Mouse (Mus musculus) forebrain, embryonic 14.5 days (tissue): Measurements from ENCODE around the gene Nell2. TPM values are rescaled to one million over a fixed set of nuclear protein-coding genes. Genes with fewer than 3 reads are reported as not detected.
A peak's percentile ranks its signal among the peaks of the same experiment; 100 is the strongest.

Experiments
- ATAC-seq: fragments of 200-750 bp; cut with Nextera tagmentation; 2 replicates; pipeline ENCODE4 v1.8.0; 2017; ENCODE audit warnings: mild to moderate bottlenecking, moderate library complexity
- DNase-seq: peaks from one replicate; pipeline ENCODE4 v3.0.0-alpha.2; 2015; ENCODE audit warnings: low spot score
- H3K27ac ChIP-seq: fragments of 300-500 bp; sonication (generic); 2 replicates; pipeline ENCODE4 v1.5.1; 2014; ENCODE audit warnings: low read depth, mild to moderate bottlenecking, control low read depth, low read length, moderate library complexity
- H3K27me3 ChIP-seq: fragments of 300-500 bp; sonication (generic); replicated peaks from 2 replicates; pipeline ENCODE4 v1.6.1; 2014; ENCODE audit warnings: low read length, control low read depth, mixed read lengths; ENCODE audit not compliant: control insufficient read depth, insufficient read depth
- H3K36me3 ChIP-seq: fragments of 300-500 bp; sonication (generic); 2 replicates; pipeline ENCODE4 v1.6.1; 2014; ENCODE audit warnings: low read length, control low read depth; ENCODE audit not compliant: control insufficient read depth, insufficient read depth
- H3K4me1 ChIP-seq: fragments of 300-500 bp; sonication (generic); 2 replicates; pipeline ENCODE4 v1.6.1; 2014; ENCODE audit warnings: antibody characterized with exemption, low read length, control low read depth; ENCODE audit not compliant: control insufficient read depth, insufficient read depth
- H3K4me2 ChIP-seq: fragments of 300-500 bp; sonication (generic); 2 replicates; pipeline ENCODE4 v1.6.1; 2014; ENCODE audit warnings: mild to moderate bottlenecking, control low read depth, low read length
- H3K4me3 ChIP-seq: fragments of 300-500 bp; sonication (generic); 2 replicates; pipeline ENCODE4 v1.5.1; 2014; ENCODE audit warnings: low read depth, low read length, control low read depth
- H3K9ac ChIP-seq: fragments of 300-500 bp; sonication (generic); 2 replicates; pipeline ENCODE4 v1.6.1; 2014; ENCODE audit warnings: mild to moderate bottlenecking, low read length, control low read depth, moderate library complexity
- H3K9me3 ChIP-seq: fragments of 300-500 bp; sonication (generic); replicated peaks from 2 replicates; pipeline ENCODE4 v1.6.1; 2016; ENCODE audit warnings: low read length, control low read depth, mixed read lengths; ENCODE audit not compliant: control insufficient read depth
- WGBS: fragments of 180-500 bp; shearing (Covaris S2); extraction: QIAGEN DNeasy Blood & Tissue Kit; methylation state at CpG from one replicate; pipeline ENCODE4 v1.1.7; 2014; 5-methylcytosine and 5-hydroxymethylcytosine counted together
- polyA plus RNA-seq: library from polyadenylated mRNA; unstranded; fragments of >200 nt; fragmentation: Nextera tagmentation; extraction: Ambion mirVana; gene quantifications from 2 replicates; pipeline ENCODE4 v1.2.1, GENCODE M21; 2014

Gene Nell2
- polyA plus RNA-seq, 1 experiment from 2014 or later: 153 TPM

DNA sequence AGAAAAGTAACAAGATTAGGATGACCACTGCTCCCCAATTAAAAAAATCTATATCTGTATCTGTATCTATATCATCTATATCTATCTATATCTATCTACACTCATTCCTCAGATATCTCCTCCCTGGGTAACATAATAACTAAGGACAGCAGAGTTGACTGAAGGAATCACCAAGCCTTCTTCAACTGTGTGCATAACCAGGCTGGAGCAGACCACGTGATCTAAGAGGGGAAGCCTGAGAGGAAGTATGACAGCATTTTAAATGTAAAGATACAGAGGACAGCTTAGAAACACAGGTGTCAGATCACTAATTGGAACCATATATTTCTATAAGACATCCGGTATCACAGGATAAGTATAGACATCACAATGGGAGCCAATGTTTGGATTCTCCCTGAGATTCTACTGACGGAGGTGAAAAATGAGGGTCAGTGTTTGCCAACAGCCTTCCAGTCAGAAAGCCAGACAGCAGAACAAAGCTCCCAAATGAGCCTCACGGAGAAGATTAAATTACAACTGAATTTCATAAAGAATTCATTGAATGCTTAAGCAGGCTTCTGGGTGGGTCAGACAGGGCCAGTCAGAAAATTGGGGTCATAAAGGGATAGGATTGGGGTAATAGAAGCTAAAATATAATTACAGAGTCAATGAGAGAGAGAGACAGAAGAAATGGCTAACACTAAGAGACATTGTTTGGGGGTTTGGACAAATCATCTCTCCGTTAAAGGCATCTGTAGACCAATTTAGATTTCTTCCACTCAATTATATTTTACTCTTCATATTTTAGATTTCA is 116.2 kb downstream of the Nell2 start:
- H3K9ac ChIP-seq: no peak overlapping the region
- H3K4me2 ChIP-seq: no peak overlapping the region
- no peaks in the 10 kb centered on the region for H3K36me3 ChIP-seq
- no peaks in the 10 kb centered on the region for H3K4me1 ChIP-seq
- no peak overlapping the region for H3K27ac ChIP-seq
- WGBS: 74% methylated on average over 5 of the region's 5 CpGs
- H3K4me3 ChIP-seq: no peak overlapping the region
- H3K9me3 ChIP-seq: no peaks in the 10 kb centered on the region
- no peaks in the 10 kb centered on the region for H3K27me3 ChIP-seq
- no peak for ATAC-seq
- no peak for DNase-seq

GRCm38 (mm10) chr15:95410213-95410843 is 118.0 kb downstream of the Nell2 start:
- DNase-seq (no peak), ATAC-seq (no peak)
- Histone ChIP-seq H3K4me2 (no peak overlapping the region), H3K9ac (no peak overlapping the region), H3K4me1 (no peaks in the 10 kb centered on the region), H3K36me3 (no peaks in the 10 kb centered on the region), H3K27ac (no peak overlapping the region), H3K27me3 (no peaks in the 10 kb centered on the region), H3K9me3 (no peaks in the 10 kb centered on the region; the same call in 1 of the 2 replicates), H3K4me3 (no peak overlapping the region)
- WGBS: 93% methylated on average over 11 of the region's 11 CpGs

- no peaks in the 10 kb centered on the region for H3K9me3 ChIP-seq
- H3K27me3 ChIP-seq: no peaks in the 10 kb centered on the region
- peak; percentile 46 for DNase-seq
- no peak overlapping the region for H3K4me2 ChIP-seq
- no peak overlapping the region for H3K9ac ChIP-seq
- no peak overlapping the region; the same call in 1 of the 2 replicates for H3K27ac ChIP-seq
- H3K4me1 ChIP-seq: no peaks in the 10 kb centered on the region
- H3K36me3 ChIP-seq: no peaks in the 10 kb centered on the region
- ATAC-seq: no peak; the same call in 1 of the 2 replicates
- WGBS: 78% methylated on average over 5 of the region's 5 CpGs
- H3K4me3 ChIP-seq: no peak overlapping the region
These were observed 138.0 kb downstream of the Nell2 start for GRCm38 (mm10) chr15:95390347-95390746.

DNA sequence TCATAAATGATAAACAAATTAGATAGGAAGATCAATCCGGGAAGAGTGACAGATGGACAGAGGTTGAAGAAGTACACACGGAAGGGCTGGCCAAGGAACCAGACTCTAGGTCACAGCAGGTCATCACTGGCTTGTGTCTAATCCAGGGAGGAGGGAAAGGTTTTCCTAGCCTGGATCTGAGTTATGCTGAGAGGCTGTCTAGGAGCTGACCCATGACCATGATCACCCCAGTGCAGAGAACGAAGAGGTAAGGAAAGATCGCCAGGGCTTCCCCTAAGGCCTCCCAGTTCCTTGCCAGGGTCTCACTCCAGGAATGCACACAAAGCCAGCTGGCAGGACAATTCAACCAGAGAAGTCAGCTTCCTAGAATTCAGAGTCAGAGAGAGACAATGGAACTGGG is 139.4 kb downstream of the Nell2 start:
- WGBS: 86% methylated on average over 4 of the region's 4 CpGs
- Histone ChIP-seq H3K4me3 (no peak overlapping the region), H3K9ac (no peak overlapping the region), H3K27ac (no peak overlapping the region), H3K4me1 (no peaks in the 10 kb centered on the region), H3K27me3 (no peaks in the 10 kb centered on the region), H3K4me2 (no peak overlapping the region), H3K9me3 (no peaks in the 10 kb centered on the region), H3K36me3 (peaks cover 10% of the 10 kb centered on the region; the same call in 1 of the 2 replicates)
- DNase-seq (no peak), ATAC-seq (no peak)

DNA sequence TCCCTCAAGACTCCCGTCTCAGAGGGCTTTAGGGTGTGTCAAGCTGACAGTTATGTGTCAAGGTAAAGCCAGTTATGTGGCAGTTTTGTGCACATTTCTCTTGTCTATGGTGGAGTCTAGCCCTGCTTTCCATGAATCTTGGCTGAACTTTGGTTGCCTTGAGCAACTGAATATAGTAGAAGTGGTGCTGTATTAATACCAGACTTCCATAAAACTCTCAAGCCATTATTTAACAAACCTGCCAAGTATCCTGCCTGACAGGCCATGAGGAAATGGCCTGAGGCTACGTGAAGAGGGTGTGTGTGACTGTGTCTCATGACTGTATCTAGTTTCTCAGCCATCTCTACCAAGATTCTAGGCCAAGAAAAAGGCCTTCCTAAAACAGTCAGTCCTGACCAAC is 147.5 kb downstream of the Nell2 start:
- H3K4me2 ChIP-seq: no peak overlapping the region
- no peaks in the 10 kb centered on the region for H3K9me3 ChIP-seq
- DNase-seq (no peak), ATAC-seq (no peak)
- H3K4me3 ChIP-seq: no peak overlapping the region
- WGBS: 85% methylated on average over 2 of the region's 2 CpGs
- no peak overlapping the region for H3K27ac ChIP-seq
- H3K9ac ChIP-seq: no peak overlapping the region
- no peaks in the 10 kb centered on the region for H3K4me1 ChIP-seq
- no peaks in the 10 kb centered on the region for H3K27me3 ChIP-seq
- peaks cover 22% of the 10 kb centered on the region for H3K36me3 ChIP-seq

DNA sequence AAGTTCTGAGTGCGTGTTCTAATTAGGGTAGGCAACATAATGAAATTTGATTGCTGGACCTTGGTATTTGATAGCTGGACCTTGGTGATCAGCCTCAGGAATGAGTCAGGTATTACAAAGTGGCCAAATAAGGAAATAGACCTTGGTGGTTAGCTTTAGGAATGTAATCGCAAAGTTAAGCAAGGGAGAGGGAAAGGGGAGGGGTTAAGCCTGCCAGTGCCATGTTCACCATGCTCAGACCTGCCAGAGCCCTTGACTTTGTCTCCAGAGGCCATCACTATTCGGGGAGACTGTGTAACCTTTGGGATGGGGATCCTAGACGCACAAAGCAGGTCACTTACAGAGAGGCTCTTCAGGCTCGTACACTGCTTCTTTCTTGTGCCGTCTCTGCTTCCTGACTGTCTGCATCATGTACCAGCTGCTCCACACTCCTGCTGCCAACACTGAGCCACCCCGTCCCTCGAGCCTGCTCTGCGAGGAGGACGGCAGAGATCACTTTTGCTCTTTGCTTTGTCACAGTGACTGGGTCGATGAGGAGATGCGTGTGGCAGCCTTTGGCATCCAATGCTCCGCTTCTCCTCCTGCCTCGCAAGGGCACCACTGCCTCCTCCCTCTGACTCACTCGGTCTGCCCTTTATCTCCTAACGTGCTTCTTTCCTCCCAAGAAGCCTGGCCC is 157.5 kb downstream of the Nell2 start:
- ATAC-seq (peak; percentile 60; the same call in 1 of the 2 replicates), DNase-seq (peak; percentile 39)
- Histone ChIP-seq H3K9me3 (no peaks in the 10 kb centered on the region), H3K36me3 (no peaks in the 10 kb centered on the region), H3K4me3 (no peak overlapping the region), H3K27ac (no peak overlapping the region), H3K9ac (no peak overlapping the region), H3K4me1 (peaks cover 3% of the 10 kb centered on the region; the same call in 1 of the 2 replicates), H3K4me2 (no peak overlapping the region), H3K27me3 (no peaks in the 10 kb centered on the region)
- WGBS: 75% methylated on average over 16 of the region's 16 CpGs

DNA sequence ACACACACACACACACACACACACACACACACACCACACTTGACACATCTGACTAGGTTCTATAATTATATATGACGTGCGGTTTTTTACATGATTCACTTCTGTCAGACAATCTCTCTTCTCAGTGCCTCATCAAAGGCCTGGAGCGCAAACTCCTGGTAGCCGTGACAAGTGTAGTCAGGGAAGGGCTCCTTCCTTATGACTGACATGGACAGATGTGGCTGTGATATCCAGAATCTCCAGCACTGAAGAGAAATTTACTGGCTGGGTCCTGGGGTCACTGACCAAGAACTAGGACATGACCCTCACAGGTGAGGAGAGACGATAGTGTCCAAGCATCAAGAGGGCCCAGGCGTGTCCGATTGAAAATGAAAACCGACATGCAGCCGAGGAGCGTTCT is 160.2 kb downstream of the Nell2 start:
- Histone ChIP-seq H3K27ac (no peak overlapping the region), H3K9ac (no peak overlapping the region), H3K36me3 (no peaks in the 10 kb centered on the region), H3K4me1 (no peaks in the 10 kb centered on the region), H3K4me3 (no peak overlapping the region), H3K27me3 (no peaks in the 10 kb centered on the region), H3K9me3 (no peaks in the 10 kb centered on the region), H3K4me2 (no peak overlapping the region)
- WGBS: 92% methylated on average over 10 of the region's 10 CpGs
- DNase-seq (no peak), ATAC-seq (no peak)

DNA sequence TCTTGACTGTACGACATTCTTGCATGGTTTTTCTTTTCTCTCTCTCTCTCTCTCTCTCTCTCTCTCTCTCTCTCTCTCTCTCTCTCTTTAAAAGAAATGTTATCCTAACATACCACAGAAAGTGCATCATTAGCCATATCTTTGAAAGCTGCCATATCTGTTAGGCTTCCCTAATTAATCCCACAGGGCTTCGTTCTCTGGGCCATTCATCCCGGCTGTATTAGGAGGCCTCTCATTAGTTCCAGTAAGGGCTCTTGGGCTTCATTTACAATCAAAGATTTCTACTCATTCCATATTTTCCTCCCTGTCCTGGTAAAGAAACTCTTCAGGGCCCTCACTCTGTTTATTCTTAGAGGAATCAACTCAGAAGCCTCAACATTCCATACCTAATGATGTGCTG is 161.9 kb downstream of the Nell2 start:
- Histone ChIP-seq H3K27ac (no peak overlapping the region), H3K4me3 (no peak overlapping the region), H3K9me3 (no peaks in the 10 kb centered on the region), H3K4me2 (no peak overlapping the region), H3K9ac (no peak overlapping the region), H3K4me1 (no peaks in the 10 kb centered on the region), H3K27me3 (no peaks in the 10 kb centered on the region), H3K36me3 (no peaks in the 10 kb centered on the region)
- DNase-seq: peak; percentile 16
- ATAC-seq: no peak
- WGBS: 35% methylated on average over 3 of the region's 3 CpGs
